Comparison of ENCODE assay signal across 22 mouse cellular contexts in genomic region chr7:132925227-132925626, GRCm38 (mm10). TPM values are rescaled to one million over a fixed set of nuclear protein-coding genes. Genes with fewer than 3 reads are reported as not detected.
DNase-seq lines count a peak whose midpoint lies in the region; ATAC-seq lines count a peak whose summit lies in the region.
"Had no signal": no experiment of that assay in that cellular context is flagged by ENCODE, and none has a peak within 500 bp of the region (broad histone marks: within the 10 kb centered on the region; RNA-seq: fewer than 3 reads in every experiment).

No protein-coding gene starts in this region.

- WGBS in kidney, embryonic 15.5 days, result 75% methylated on average over 2 of the region's 2 CpGs
- WGBS in intestine, embryonic 15.5 days, result 68% methylated on average over 2 of the region's 2 CpGs

- no peak overlapping the region for H3K9ac ChIP-seq in kidney, embryonic 15.5 days
- H3K9ac ChIP-seq in intestine, embryonic 15.5 days, result no peak overlapping the region
- H3K9ac ChIP-seq: embryonic facial prominence, embryonic 15.5 days had no signal

- H3K36me3 ChIP-seq in kidney, embryonic 15.5 days, result no peaks in the 10 kb centered on the region
- H3K36me3 ChIP-seq in intestine, embryonic 15.5 days, result no peaks in the 10 kb centered on the region
- H3K36me3 ChIP-seq: embryonic facial prominence, embryonic 15.5 days; forebrain, embryonic 10.5 days; heart, embryonic 10.5 days had no signal

- ATAC-seq in kidney, embryonic 15.5 days (replicated peaks; ENCODE audit: low FRiP score), result no peak
- peak; percentile 87 for ATAC-seq in intestine, embryonic 15.5 days
- ATAC-seq: forebrain, embryonic 14.5 days had no signal

- no peak overlapping the region for H3K27ac ChIP-seq in kidney, embryonic 15.5 days
- H3K27ac ChIP-seq in intestine, embryonic 15.5 days, result no peak overlapping the region
- H3K27ac ChIP-seq: embryonic facial prominence, embryonic 15.5 days; forebrain, embryonic 10.5 days; gastrocnemius, adult 2 months; heart, embryonic 10.5 days had no signal

- no peaks in the 10 kb centered on the region for H3K27me3 ChIP-seq in kidney, embryonic 15.5 days
- H3K27me3 ChIP-seq in intestine, embryonic 15.5 days (replicated peaks), result no peaks in the 10 kb centered on the region
- H3K27me3 ChIP-seq: embryonic facial prominence, embryonic 15.5 days had no signal

- H3K4me3 ChIP-seq in kidney, embryonic 15.5 days (replicated peaks), result no peak overlapping the region
- H3K4me3 ChIP-seq in intestine, embryonic 15.5 days (replicated peaks), result no peak overlapping the region
- H3K4me3 ChIP-seq: embryonic facial prominence, embryonic 15.5 days; erythroblast, embryonic 14.5 days; forebrain, embryonic 10.5 days; gastrocnemius, adult 2 months; heart, embryonic 10.5 days had no signal

- no peak overlapping the region for H3K4me2 ChIP-seq in kidney, embryonic 15.5 days
- H3K4me2 ChIP-seq in intestine, embryonic 15.5 days (replicated peaks), result no peak overlapping the region
- H3K4me2 ChIP-seq: embryonic facial prominence, embryonic 15.5 days had no signal

- peaks cover 5% of the 10 kb centered on the region for H3K4me1 ChIP-seq in kidney, embryonic 15.5 days
- H3K4me1 ChIP-seq in intestine, embryonic 15.5 days (replicated peaks), result no peaks in the 10 kb centered on the region
- H3K4me1 ChIP-seq: heart, embryonic 10.5 days had no signal

- DNase-seq in kidney, adult 18-20 months, result peak; percentile 13
- DNase-seq in kidney, postnatal 36 days, result peak; percentile 18 to 26
- DNase-seq in kidney, postnatal 10 days, result no peak
- DNase-seq in yolk sac, embryonic 10.5 days (ENCODE audit: low spot score), result peak; percentile 7
- DNase-seq in heart, adult 11 months, result no peak
- DNase-seq: adrenal gland, postnatal 10 days; cerebellum, adult 11 months; cerebellum, adult 8-10 months; cerebellum, postnatal 14 days; embryo, embryonic 11 days; gastrocnemius, adult 2 months; gastrocnemius, postnatal 25 days; heart, adult 18-20 months; heart, postnatal 10 days; heart, postnatal 4 days had no signal

- H3K9me3 ChIP-seq in kidney, embryonic 15.5 days (replicated peaks), result no peaks in the 10 kb centered on the region
- H3K9me3 ChIP-seq in intestine, embryonic 15.5 days, result no peaks in the 10 kb centered on the region
- H3K9me3 ChIP-seq: embryonic facial prominence, embryonic 15.5 days; forebrain, embryonic 10.5 days; heart, embryonic 10.5 days had no signal

RNA-seq across cellular contexts. Expression of gene Zranb1, which starts 5.7 kb away (rescaled TPM):
- polyA plus RNA-seq in kidney, embryonic 15.5 days (2015; fragmentation: Nextera tagmentation; extraction: Ambion mirVana), result 12.7 and 12.9 TPM in 2 replicates
- 9.9 and 10.6 TPM in 2 replicates for polyA plus RNA-seq in intestine, embryonic 15.5 days (2015; fragmentation: Nextera tagmentation; extraction: Ambion mirVana)

Comparison
In these comparisons a context has a peak if more than half of its experiments do, and no peak if none do; other contexts are left out.
1. DNase-seq: peak in kidney, adult 18-20 months (single experiment), kidney, postnatal 36 days (2 of 2) and yolk sac, embryonic 10.5 days (single experiment); none in kidney, postnatal 10 days (single experiment) and heart, adult 11 months (single experiment).